Mouse (Mus musculus): ENCODE measurements around the gene Gm6793. TPM values are rescaled to one million over a fixed set of nuclear protein-coding genes. Genes with fewer than 3 reads are reported as not detected.

Gm6793 gene
- 0.74 TPM for polyA plus RNA-seq (2014; fragmentation: Illumina TruSeq; extraction: RNeasy Lipid Tissue Mini Kit (QIAGEN cat#74804); ENCODE audit: low read depth, low replicate concordance)

DNA sequence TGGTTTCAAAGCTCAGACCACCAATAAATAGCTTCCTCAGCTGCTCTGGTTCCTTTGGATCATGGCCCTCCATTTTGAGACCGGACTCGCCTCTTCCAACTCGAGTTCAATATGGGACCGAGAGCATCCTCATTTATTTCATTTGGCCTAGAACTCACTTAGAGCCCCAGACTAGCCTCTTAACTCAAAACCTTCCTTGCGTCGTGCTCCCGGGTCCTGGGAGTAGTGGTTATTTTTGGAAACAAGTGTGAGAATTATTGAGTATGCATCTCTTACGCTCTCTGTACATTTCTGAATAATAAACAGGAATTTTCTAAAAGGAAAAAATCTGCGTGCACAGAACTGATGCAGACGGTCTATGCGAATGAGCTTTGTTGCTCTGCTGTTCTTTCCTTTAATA lies at the start of gene Gm6793:
Gene Gm6793, minus strand, starts transcription at position 101 of the 400 bp plus-strand sequence.

GRCm38 (mm10) chr8:112010997-112011815 lies 3.6 kb downstream of the Gm6793 start, which contains the start of the genes Kars and Terf2ip:
Gene Kars (minus strand): TSS chr8:112011323.
Gene Terf2ip (plus strand): TSS chr8:112011398.

DNA sequence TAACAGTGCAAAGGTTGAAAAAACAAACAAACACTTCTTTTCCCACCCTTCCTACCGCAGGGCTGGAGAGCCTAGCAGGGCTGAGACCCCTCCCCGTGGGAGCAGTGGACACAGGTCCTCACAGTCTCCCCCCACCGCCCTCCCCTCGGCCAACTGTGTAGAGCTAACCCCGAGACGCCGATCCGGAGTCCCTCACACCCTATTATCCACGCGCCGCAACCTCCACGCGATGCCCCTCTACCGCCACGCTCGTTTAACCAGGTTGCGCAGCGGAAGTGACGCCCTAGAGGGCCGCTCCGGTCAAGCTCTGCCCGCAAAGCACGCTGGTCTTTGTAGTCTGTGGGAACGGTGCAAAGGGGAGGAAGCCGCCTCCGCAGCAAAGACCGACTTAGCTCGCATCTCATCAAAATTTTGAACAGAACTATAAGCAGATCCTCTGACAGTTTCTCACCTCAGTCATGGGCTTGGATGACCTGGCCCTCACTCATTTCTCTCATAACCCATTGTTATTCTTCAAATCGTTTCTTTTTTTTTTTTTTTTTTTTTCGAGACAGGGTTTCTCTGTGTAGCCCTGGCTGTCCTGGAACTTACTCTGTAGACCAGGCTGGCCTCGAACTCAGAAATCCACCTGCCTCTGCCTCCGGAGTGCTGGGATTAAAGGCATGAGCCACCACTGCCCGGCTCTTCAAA lies 22.7 kb downstream of the Gm6793 start, which contains the start of gene Adat1:
Gene Adat1, minus strand, starts transcription at position 290 of the 690 bp plus-strand sequence.

Other genes starting within 250 kb of the Gm6793 start
- gene Cfdp1, start 160.7 kb downstream of the Gm6793 start, polyA plus RNA-seq (2014; fragmentation: Illumina TruSeq; extraction: RNeasy Lipid Tissue Mini Kit (QIAGEN cat#74804); ENCODE audit: low read depth, low replicate concordance): 119 TPM
- 21.2 TPM for gene Tmem170, start 138.3 kb downstream of the Gm6793 start, polyA plus RNA-seq (2014; fragmentation: Illumina TruSeq; extraction: RNeasy Lipid Tissue Mini Kit (QIAGEN cat#74804); ENCODE audit: low read depth, low replicate concordance)
- gene Chst5, start 104.6 kb downstream of the Gm6793 start, polyA plus RNA-seq (2014; fragmentation: Illumina TruSeq; extraction: RNeasy Lipid Tissue Mini Kit (QIAGEN cat#74804); ENCODE audit: low read depth, low replicate concordance): 0.21 TPM
- gene Tmem231, start 81.2 kb downstream of the Gm6793 start, polyA plus RNA-seq (2014; fragmentation: Illumina TruSeq; extraction: RNeasy Lipid Tissue Mini Kit (QIAGEN cat#74804); ENCODE audit: low read depth, low replicate concordance): 9.0 TPM
- gene Gabarapl2, start 74.3 kb downstream of the Gm6793 start, polyA plus RNA-seq (2014; fragmentation: Illumina TruSeq; extraction: RNeasy Lipid Tissue Mini Kit (QIAGEN cat#74804); ENCODE audit: low read depth, low replicate concordance): 28.0 TPM
- gene Adat1, start 22.7 kb downstream of the Gm6793 start, polyA plus RNA-seq (2014; fragmentation: Illumina TruSeq; extraction: RNeasy Lipid Tissue Mini Kit (QIAGEN cat#74804); ENCODE audit: low read depth, low replicate concordance): 2.9 TPM
- 38.7 TPM for gene Kars, start 3.7 kb downstream of the Gm6793 start, polyA plus RNA-seq (2014; fragmentation: Illumina TruSeq; extraction: RNeasy Lipid Tissue Mini Kit (QIAGEN cat#74804); ENCODE audit: low read depth, low replicate concordance)
- gene Terf2ip, start 3.6 kb downstream of the Gm6793 start, polyA plus RNA-seq (2014; fragmentation: Illumina TruSeq; extraction: RNeasy Lipid Tissue Mini Kit (QIAGEN cat#74804); ENCODE audit: low read depth, low replicate concordance): 7.8 TPM